Mouse (Mus musculus): ENCODE data around the gene Amigo2. TPM values are rescaled to one million over a fixed set of nuclear protein-coding genes. Genes with fewer than 3 reads are reported as not detected.

The Amigo2 gene
- total and polyA plus RNA-seq, 3 experiments, result 6.4 to 23.0 (median 19.1) TPM

DNA sequence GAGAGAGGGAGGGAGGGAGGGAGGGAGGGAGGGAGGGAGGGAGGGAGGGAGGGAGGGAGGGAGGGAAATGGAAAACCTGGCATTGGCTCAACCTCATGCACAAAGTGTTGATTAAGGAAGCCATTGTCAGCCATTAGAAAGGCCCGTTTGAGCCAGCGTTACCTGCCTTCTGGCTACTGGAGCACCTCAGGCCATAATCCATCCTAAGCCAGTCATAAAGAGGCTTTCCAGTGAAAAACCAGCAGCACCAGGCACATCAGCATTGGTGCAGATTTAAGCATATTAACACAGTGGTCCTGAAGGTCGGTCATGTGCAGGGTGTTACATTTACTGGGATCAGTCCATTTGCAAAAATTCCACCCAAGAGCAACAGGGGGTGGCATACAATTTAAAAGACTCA lies 25.7 kb upstream of the Amigo2 start:
- Histone ChIP-seq H3K36me3 (replicated peaks in 1 of 2; ENCODE audit: control insufficient read depth in 1 of 2, insufficient read depth in 1 of 2, low read length in 1 of 2) (no peaks in the 10 kb centered on the region), H3K27ac (ENCODE audit: insufficient read depth, low read depth) (no peak overlapping the region), H3K4me3 (replicated peaks in 1 of 3; ENCODE audit: low read depth in 2 of 3, low read length in 2 of 3, poor library complexity in 1 of 3) (no peak overlapping the region), H3K27me3 (replicated peaks) (no peaks in the 10 kb centered on the region), H3K9me3 (replicated peaks; ENCODE audit: low read length) (no peaks in the 10 kb centered on the region), H3K9ac (ENCODE audit: insufficient read depth, low read depth) (no peak overlapping the region), H3K4me2 (ENCODE audit: insufficient read depth, low read depth, poor library complexity, severe bottlenecking) (no peak overlapping the region), H3K4me1 (ENCODE audit: control insufficient read depth in 1 of 2, insufficient read depth in 2 of 2) (peaks cover 14 to 43% of the 10 kb centered on the region in 2 experiments), H3K79me2 (replicated peaks; ENCODE audit: control insufficient read depth, extremely low read depth, insufficient read depth, poor library complexity, severe bottlenecking) (no peaks in the 10 kb centered on the region)
- no peak for DNase-seq (ENCODE audit: extremely low read depth)
- TF ChIP-seq MYC (IDR thresholded peaks at IDR 0.05; ENCODE audit: low read depth, low read length) (no peak), BHLHE40 (IDR thresholded peaks at IDR 0.05; ENCODE audit: low read depth, low read length) (no peak), USF1 (IDR thresholded peaks at IDR 0.05; ENCODE audit: low read depth, low read length) (no peak), KAT2A (IDR thresholded peaks at IDR 0.05; ENCODE audit: insufficient replicate concordance, low read length) (no peak), EP300 (IDR thresholded peaks at IDR 0.05; ENCODE audit: low read length) (no peak), MXI1 (IDR thresholded peaks at IDR 0.05; ENCODE audit: low read depth, low read length) (no peak), TCF12 (IDR thresholded peaks at IDR 0.05; ENCODE audit: low read depth, low read length) (no peak), MAX (IDR thresholded peaks at IDR 0.05; ENCODE audit: low read length) (no peak)
- dilution Hi-C loops (cut with MboI; ENCODE audit: extremely low pct_ligation_motif_present, extremely low pct_unique_long_range_greater_than_20kb, low sequenced_read_pairs) (no loop called here), in situ Hi-C loops (cut with MboI; ENCODE audit: low pct_ligation_motif_present, low pct_unique_long_range_greater_than_20kb, low sequenced_read_pairs) (no loop called here)

DNA sequence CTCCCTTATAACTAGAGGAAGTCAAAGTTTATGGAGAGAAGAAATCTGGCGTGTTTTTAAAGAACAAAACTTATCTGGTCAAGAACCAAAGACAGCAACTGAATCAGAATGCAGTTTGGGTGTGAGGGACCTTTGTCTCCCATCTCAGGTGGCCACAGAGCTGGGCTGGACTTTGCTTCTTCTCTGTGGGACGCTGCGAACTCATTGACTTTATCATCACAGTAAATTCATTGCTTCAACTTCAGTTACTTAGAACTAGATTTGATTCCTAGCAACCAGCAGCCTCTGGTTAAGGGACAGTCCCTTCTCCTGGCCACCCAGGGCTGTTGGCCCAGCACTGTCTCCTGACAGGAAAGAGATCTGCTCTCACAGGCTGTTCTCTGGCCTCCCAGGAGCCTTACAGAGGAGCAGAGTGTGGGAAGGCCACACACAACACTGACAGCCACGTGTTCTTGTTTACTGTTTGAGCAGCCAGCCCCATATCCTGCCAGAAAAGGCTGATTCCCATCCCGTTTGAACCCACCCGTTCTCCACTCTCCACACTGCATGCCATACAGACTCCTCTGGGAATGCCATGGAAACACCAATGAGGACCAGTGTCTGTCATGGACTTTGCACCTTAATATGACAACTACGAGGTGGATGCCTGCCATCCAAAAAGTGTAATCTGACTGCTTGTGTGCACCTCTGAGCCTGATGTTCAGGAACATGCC lies 25.1 kb upstream of the Amigo2 start:
- H3K4me3 ChIP-seq (replicated peaks in 1 of 3; ENCODE audit: low read depth in 2 of 3, low read length in 2 of 3, poor library complexity in 1 of 3), result no peak overlapping the region
- in situ Hi-C loops (cut with MboI; ENCODE audit: low pct_ligation_motif_present, low pct_unique_long_range_greater_than_20kb, low sequenced_read_pairs), result no loop called here
- H3K4me2 ChIP-seq (ENCODE audit: insufficient read depth, low read depth, poor library complexity, severe bottlenecking), result no peak overlapping the region
- no peak overlapping the region for H3K9ac ChIP-seq (ENCODE audit: insufficient read depth, low read depth)
- H3K36me3 ChIP-seq (replicated peaks in 1 of 2; ENCODE audit: control insufficient read depth in 1 of 2, insufficient read depth in 1 of 2, low read length in 1 of 2), result no peaks in the 10 kb centered on the region
- TF ChIP-seq TBP (conservative IDR thresholded peaks at IDR 0.05; ENCODE audit: low read depth, low read length), result no peak
- TF ChIP-seq POLR2AphosphoS2 (IDR thresholded peaks at IDR 0.05; ENCODE audit: low read depth, low read length), result no peak
- no peak for TF ChIP-seq POLR2A (IDR thresholded peaks at IDR 0.05; ENCODE audit: low read depth, low read length)
- no peak for TF ChIP-seq CHD2 (IDR thresholded peaks at IDR 0.05; ENCODE audit: low read length)
- TF ChIP-seq IRF4 (IDR thresholded peaks at IDR 0.05; ENCODE audit: low read depth, low read length), result no peak
- no peak for TF ChIP-seq RAD21 (IDR thresholded peaks at IDR 0.05; ENCODE audit: low read depth, low read length)
- no peak for TF ChIP-seq JUND (conservative IDR thresholded peaks at IDR 0.05; ENCODE audit: low read depth, low read length)
- TF ChIP-seq SIN3A (IDR thresholded peaks at IDR 0.05; ENCODE audit: low read length), result no peak
- TF ChIP-seq UBTF (IDR thresholded peaks at IDR 0.05; ENCODE audit: low read depth, low read length), result no peak
- no peak for TF ChIP-seq RCOR1 (conservative IDR thresholded peaks at IDR 0.05; ENCODE audit: low read depth, low read length)
- TF ChIP-seq MXI1 (IDR thresholded peaks at IDR 0.05; ENCODE audit: low read depth, low read length), result 0 out of 2 replicates have a peak, but pooled peaks have one; percentile 42
- 0 out of 2 replicates have a peak, but pooled peaks have one; percentile 13 for TF ChIP-seq ETS1 (conservative IDR thresholded peaks at IDR 0.05; ENCODE audit: low read depth, low read length)
- peak; percentile 39; the same call in 1 of the 2 replicates for TF ChIP-seq MAX (IDR thresholded peaks at IDR 0.05; ENCODE audit: low read length)
- TF ChIP-seq TCF12 (IDR thresholded peaks at IDR 0.05; ENCODE audit: low read depth, low read length), result no peak
- dilution Hi-C loops (cut with MboI; ENCODE audit: extremely low pct_ligation_motif_present, extremely low pct_unique_long_range_greater_than_20kb, low sequenced_read_pairs), result no loop called here
- no peaks in the 10 kb centered on the region for H3K9me3 ChIP-seq (replicated peaks; ENCODE audit: low read length)
- H3K4me1 ChIP-seq (ENCODE audit: control insufficient read depth in 1 of 2, insufficient read depth in 2 of 2), result peaks cover 12 to 39% of the 10 kb centered on the region in 2 experiments
- DNase-seq (ENCODE audit: extremely low read depth), result peak; percentile 29
- no peak overlapping the region for H3K27ac ChIP-seq (ENCODE audit: insufficient read depth, low read depth)
- H3K79me2 ChIP-seq (replicated peaks; ENCODE audit: control insufficient read depth, extremely low read depth, insufficient read depth, poor library complexity, severe bottlenecking), result no peaks in the 10 kb centered on the region
- no peaks in the 10 kb centered on the region for H3K27me3 ChIP-seq (replicated peaks)
